Mouse (Mus musculus) brain, embryonic 18.5 days (tissue): Measurements from ENCODE around the gene Wdr46.
"Not testable (repeated sequence)": the region's sequence is repeated elsewhere in the genome, so short reads cannot be mapped to it uniquely, and the experiment has no call there.

Experiments
- DNase-seq: peaks from one replicate; pipeline ENCODE4 v3.0.0-alpha.2; 2012; ENCODE audit warnings: low read depth, low spot score

Gene Wdr46

DNA sequence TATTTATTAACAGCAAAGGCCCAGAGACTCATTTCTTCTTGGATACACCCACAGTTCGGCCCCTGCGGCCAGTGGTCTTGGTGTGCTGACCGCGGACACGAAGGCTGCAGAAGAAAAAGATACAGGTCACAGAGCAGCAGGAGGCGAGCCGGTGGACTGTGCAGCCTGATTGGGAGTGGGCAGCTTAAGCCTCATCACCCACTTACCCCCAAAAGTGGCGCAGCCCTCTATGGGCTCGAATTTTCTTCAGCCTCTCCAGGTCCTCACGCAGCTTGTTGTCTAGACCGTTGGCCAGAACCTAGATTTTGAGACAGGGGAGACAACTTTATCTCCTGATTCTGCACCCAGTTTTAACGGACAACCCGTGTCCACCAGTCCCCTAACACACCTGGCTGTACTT is 11.6 kb downstream of the Wdr46 start:
- DNase-seq: not testable (repeated sequence)

DNA sequence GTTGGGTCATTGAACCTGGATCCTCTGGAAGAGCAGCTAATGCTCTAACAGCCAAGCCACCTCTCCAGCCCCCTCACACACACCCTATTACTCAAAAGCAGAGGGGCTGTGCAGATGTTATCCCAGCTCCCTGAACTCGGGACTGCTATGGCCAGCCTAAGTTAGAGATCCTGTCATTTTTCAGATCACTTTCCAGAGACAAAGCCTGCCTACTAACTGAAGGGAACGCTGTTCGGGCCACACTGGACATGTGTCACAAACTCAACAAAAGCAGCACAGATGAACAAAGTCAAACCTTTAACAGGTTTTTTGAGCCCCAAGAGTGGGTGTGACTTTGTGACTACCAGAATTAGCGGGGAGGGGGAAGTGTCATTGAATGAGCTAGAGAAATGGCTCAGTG is 12.4 kb downstream of the Wdr46 start:
- no peak for DNase-seq

DNA sequence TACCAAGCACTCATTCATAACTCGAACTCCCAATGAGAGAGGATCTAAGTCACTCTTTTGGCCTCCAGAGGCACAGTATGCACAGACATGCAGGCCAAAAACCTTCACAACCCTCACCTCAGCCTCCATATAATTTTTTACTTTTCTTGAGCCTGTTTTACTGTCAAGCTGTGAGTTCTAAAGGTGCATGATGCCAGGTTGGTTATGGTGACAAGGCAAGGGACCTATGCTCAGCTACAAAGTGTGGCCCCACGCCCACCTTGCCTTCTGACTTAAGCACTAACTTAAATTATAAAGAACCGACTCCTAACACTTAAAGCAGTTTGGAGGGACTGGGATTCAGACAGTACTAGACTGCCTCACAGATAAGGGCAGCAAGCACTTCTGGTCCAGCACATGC is 12.8 kb downstream of the Wdr46 start:
- DNase-seq: no peak

DNA sequence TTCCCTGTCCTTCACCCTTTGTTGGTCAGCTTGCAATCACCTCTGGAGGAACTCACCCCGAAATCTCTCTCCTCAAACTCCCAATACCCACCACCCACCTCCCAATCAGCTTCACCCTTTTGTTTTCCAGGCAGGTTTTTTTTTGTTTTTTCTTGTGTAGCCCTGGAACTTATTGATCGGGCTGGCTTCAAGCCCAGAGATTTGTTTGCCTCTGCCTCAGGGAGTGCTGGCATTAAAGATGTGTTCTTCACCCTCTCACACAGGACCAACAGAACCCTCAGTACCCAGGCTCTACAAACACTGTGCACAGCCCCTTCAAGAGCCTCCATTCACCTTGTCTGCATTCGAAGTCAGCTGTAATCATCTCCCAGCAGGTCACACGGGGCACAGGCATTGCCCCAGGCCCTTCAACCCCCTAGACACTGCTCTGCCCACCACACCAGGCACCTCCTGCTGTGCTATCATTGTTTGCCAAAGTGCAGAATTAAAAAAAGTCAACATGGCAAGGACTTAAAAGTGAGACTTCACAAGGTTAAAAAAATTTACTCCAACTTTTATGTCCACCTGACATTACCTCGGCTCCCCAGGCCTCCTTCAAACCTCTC is 13.6 kb downstream of the Wdr46 start:
- DNase-seq: no peak

DNA sequence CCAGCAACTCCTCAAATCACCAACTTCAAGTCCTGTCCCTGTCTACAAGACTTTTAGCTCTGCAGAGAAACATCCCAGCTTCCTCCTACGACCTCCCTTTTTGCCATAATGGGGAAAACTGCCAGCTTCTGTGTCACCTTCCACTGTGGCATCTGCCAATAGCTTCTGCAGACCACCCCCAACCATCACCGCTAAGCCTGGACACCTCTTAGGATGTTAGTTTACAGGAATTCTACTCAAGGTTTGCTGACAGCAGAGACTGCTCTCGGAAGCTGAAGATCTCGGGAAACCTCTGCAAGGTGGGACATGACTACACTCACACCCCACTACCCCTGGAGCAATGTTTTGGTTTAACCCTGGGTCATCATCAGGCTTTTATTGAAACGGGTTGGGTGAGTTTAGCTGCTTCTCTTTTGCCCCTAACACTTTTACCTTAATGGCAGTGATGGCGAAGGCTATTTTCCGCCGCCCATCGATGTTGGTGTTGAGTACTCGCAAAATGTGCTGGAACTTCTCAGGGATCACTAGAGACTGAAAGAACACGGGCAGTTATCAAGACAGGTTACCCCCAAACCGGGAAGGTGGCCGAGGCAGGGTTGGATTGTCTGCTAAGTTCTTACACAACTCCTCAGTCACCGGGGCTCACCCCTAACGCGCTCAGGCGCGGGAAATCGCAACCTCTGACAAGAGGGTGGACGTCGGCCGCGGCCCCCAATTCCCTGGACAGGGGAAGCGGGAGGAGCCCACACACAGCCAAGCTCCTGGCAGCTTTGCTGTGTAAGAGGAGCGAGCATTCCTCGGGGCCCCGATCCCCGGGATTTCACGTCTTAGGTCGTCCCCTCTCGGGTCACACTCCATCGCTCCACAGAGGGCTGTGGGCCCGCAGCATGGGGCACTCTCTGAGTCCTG is 14.4 kb downstream of the Wdr46 start:
- DNase-seq: no peak

DNA sequence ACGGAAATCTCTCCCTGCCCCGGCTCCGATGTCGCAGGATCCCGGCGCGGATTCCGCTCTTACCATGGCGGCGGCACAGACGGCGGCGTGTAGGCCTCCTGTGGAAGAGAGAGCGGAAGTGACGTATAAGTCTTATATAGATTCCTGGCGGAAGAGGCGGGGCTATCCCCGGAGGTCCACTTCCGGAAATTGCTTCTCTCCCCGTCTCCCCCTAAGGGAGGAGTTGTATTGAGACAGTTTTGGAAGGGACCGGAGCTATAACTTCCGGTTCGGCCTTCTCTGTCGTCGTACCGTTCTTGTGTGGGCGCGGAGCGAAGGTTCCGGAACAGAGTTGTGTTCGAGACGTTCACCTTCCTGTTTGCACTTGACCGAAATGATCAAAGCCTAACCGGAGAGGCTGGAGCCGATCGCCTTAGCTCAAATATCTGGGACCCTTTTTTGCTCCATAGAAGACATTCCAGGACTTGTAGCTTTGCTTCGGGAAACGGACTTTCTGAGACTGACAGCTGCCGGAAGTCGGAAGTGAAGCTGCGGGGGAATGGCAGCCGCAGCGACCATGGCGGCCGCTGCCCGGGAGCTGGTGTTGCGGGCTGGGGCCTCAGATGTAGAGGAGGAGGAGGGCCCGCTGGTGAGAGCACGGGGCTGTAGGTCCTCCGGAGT is 15.2 kb downstream of the Wdr46 start, which contains the start of the genes Vps52 and Rps18:
Gene Vps52 (plus strand): TSS at position 258 of the 660 bp plus-strand sequence.
Gene Rps18 (minus strand): TSS at position 447 of the 660 bp plus-strand sequence.
- DNase-seq: peak; percentile 96

DNA sequence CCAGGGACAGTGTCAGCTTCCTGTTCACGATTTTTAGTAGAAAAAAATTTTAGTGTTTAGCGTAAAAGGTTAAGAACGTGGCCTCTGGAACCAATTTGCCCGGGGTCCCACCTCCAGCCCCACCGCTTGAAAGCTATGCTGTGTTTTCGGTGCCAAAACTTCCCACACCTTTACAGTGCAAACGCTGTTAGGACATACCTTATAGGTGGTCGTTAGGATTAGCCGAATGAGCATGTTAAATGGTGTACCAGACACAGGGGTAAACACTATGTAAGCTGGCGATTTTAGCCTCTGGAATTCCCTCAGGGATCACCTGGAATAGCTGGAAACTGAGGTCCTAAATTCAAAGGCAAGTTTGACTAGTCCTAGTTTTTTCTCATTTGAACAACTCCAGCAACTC is 15.9 kb downstream of the Wdr46 start:
- DNase-seq: no peak

DNA sequence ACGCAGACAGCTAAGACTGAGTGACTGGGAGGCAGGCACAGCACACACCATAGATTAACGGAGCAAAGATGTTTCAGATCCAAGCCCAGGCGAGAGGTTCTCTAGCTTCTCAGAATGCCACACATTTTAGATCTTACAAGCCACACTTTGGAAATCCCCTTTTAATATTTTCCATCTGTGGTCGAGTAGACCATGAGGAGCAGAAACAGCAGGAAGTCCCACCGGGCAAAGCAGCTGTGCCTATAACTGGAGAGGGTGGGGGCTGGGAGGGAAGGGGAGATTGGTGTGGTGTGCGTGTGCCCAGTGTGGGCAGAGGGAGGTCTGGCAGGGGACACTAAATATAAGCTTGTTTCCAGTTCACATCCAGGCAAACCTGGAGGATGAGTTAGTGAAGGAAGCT is 17.0 kb downstream of the Wdr46 start:
- no peak for DNase-seq

DNA sequence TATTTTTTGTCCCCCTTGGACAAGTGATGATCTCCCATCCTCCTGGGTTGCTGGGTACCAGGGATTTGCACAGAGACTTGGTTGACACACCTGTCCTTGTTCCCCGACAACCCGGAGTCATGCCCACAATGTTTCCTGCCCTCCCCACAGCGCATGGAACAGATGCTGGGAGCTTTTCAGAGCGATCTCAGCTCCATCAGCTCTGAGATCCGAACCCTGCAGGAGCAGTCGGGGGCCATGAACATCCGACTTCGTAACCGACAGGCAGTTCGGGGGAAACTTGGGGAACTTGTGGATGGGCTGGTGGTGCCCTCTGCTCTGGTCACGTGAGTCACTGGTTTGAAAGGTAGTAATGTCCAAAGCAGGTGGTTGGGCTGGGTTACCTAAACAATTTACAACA is 18.0 kb downstream of the Wdr46 start:
- DNase-seq: no peak

DNA sequence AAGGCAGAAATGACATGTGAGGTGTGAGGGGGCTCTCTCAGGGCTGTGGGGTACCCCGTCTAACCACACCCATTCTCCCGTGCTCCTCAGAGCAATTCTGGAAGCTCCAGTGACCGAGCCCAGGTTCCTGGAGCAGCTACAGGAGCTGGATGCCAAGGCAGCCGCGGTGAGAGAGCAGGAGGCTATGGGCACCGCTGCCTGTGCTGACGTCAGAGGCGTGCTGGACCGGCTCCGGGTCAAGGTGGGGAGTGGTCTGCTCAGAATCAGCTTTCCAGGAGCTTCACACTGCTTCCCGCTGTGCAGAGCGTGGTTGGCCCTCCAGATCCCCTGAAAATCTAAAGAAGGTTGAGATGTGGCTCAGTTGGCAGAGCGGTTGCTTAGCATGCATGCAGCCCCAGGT is 18.7 kb downstream of the Wdr46 start:
- DNase-seq: no peak

DNA sequence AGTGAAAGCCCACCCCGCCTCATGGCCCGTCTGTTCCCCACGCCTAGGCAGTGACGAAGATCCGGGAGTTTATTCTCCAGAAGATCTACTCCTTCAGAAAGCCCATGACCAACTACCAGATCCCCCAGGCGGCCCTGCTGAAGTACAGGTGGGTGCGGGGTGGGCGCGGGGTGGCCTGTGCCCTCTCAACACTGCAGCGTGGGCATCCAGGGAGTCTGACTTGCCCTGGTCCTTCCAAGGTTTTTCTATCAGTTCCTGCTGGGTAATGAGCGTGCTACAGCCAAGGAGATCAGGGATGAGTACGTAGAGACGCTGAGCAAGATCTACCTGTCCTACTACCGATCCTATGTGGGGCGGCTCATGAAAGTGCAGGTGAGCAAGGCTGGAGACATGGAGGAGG is 19.5 kb downstream of the Wdr46 start:
- no peak for DNase-seq

DNA sequence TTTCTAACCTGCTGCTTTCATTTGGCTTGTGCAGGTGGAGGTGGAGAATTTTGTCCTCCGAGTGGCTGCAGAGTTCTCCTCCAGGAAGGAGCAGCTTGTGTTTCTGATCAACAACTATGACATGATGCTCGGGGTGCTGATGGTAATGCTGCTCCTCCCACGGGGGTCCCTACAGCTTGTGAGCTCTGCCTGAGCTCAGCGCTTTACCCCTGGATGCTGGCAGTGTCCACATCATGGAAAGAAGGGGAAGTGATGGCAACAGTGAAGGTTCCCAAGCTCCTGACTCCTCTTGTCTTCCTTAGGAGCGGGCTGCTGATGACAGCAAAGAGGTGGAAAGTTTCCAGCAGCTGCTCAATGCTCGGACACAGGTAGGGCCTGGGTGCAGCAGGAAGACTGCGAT is 22.4 kb downstream of the Wdr46 start:
- DNase-seq: no peak

DNA sequence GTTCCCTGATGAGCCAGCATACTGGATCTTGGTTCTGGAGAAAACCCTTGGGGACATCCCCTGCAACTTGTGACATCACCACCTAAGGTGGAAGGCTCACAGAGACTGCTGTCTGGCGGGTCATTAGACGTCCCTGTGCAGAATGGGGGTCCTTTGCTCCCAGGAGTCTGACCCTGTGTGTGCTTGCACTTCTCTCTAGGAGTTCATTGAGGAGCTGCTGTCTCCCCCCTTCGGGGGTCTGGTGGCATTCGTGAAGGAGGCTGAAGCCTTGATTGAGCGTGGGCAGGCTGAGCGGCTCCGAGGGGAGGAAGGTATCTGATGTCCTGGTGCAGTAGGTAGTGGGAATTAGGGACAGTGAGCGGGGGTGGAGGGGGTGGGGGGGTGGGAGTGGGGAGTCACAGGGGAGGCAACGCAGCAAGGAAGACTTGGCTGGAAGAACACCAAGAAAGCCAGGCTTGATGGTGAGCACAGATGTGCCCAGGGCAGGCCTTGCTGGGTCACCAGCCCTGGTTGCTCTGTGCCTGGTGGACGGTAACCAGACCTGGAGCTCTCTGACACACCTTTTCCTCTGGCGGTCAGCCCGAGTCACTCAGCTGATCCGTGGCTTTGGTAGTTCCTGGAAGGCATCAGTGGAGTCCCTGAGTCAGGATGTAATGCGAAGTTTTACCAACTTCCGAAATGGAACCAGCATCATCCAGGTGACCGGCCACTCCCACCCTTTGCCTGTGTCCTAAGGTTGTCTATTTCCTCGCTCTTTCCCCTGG is 24.8 kb downstream of the Wdr46 start:
- DNase-seq: no peak

DNA sequence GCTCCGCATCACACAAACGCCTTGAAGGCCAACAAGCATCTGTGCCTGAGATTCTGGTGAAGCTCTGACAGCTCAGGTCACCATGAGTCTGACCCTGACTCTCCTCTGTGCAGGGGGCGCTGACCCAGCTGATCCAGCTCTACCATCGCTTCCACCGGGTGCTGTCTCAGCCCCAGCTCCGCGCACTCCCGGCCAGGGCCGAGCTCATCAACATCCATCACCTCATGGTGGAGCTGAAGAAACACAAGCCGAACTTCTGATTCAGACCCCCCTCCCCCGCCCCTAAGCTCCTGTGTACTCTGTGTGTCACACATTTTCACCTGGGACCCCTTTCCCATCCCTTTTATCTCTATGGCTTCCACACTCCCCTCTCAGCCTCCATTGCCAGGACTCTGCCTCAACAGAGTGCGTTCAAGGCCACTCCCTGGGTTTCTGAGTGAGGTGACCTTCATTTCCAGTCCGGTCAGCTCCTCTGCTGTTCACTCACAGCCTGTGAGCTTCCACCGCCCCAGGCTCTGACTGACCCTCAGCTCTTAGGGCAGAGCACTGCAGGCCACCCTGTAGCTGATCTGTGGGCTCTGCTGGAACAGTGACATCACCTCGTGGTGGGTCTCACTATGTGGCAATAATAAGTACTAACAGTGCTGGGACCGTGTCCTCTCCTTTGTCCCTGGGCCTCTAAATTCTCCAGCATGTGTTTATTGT is 25.5 kb downstream of the Wdr46 start:
- DNase-seq: no peak

DNA sequence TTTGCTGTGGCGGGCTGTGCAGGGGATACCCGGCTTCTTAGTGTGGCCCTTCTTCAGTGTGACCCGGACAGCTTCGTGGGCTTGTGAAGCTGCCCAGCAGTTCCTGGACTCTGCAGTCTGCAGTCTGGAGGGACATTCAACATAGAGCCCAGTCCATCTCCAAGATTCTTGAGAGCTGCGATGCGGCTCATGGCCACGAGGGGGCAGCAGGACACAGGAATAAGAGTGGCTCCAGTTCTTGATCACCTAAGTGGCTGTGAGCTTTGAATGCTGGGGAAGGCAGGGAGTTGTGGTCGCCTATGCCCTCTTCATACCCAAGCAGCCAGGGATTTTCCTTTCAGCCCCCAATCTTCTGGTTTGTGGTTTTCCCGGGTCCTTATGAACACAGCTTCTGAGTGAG is 28.0 kb downstream of the Wdr46 start:
- DNase-seq: peak; percentile 28

DNA sequence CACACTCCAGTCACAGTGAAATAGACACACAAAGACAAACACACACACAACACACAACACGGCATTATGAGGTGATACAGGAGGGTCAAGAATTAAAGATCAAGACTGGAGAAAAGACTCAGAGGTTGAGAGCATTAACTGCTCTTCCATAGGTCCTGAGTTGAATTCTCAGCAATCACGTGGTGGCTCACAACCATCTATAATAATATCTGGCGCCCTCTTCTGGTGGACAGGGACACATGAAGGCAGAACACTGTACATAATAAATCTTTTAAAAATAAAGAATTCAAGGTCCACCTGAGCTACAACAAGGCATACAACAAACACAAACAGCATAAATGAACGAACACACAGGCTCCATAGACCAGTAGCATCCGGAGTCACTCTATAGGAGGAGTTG is 28.5 kb downstream of the Wdr46 start:
- no peak for DNase-seq

DNA sequence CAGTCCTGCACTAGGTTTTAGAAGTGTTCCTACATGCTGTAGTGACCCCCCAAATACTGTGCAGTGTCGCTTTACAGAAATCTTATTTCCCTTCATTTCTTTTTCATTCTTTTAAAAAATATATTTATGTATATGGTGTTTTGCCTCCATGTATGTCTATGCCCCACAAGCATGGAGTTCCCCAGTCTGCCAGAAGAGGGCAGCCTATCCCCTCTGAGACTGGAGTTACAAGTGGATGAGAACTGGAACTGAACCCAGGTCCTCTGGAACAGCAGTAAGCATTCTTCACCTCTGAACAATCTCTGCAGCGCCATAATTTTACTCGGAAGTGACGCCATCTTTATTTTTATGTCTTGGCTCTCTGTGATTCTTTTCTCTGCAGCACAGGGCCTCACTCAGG is 28.9 kb downstream of the Wdr46 start:
- no peak for DNase-seq

DNA sequence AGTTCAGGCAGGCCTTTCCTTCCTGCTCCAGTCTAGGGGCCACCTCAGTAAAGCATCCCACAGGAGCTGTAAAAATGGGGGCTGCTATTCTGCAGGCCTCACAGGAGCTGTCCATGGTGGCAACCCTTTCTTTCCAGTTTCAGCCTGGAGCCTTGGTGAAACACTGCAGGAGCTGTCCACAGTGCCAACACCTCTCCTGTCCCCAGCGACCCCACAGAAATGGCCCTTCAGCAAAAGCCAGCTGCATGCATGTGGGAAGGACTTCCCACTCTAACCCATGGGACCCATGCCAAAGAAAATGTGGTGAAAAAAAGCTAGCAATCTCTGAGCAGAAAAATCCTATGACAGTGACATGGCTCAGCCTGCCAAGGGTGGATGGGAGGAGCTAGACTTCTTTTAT is 32.2 kb downstream of the Wdr46 start:
- no peak for DNase-seq

DNA sequence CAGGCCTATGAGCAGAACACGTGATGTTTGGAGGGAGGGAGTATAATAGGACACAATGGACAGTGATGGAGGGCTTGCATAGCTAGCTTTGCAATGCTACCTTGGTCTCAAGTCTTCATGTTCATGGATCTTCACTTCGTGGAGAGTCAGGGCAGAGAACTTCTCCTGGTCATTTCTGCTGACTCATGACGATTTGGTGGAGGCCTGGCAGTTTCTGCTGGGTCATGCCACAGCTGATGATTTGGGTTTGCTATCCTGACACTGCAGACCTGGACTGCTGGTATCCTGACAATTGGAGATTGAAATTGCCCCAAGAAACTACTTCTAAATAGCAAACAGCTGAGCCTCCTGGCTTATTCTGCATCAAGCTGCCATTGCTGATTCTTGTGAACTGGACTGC is 33.1 kb downstream of the Wdr46 start:
- DNase-seq: no peak

DNA sequence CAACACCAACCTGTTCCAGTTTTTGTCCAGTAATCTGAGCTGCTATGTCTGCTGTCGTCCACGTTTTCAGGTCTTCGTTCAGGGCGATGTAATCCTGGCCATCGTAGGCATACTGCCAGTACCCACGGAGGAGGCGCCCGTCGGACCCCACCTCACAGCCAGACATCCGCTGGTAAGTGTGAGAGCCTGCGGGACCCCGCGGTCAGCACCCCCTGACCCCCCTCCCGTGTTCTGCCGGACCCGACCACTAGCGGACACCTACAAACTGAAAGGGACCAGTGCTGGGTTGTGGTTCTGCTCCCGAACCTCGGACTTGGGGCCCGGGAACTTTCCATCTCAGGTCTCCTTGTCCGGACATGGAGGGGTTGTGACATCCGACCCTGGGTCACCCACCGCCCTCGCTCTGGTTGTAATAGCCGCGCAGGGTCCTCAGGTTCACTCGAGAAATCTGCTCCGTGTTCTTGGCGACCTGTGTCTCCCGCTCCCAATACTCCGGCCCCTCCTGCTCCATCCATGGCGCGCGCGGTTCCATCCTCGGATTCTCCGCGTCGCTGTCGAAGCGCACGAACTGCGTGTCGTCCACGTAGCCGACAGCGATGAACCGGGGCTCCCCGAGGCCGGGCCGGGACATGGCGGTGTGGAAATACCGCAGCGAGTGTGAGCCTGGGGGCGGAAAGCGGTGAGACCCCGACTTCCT is 37.5 kb downstream of the Wdr46 start:
- no peak for DNase-seq

DNA sequence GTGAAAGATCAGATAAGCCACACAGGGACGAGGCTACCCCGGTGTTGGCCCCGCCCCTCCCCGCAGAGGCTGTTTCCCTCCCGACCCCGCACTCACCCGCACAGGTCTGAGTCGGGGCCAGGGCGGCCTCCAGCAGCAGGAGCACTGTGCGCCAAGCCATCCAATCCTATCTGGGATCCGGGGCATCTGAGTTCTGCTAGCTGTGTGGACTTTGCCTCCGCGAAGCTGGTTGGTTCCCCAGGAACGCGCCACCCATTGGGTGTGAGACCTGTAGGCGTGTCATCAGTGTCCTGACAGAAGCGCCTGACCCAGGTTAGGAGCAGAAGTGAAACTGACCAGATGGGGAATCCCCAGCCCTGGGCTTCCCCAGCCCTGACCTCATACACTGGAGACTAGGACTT is 38.2 kb downstream of the Wdr46 start:
- no peak for DNase-seq
